Mouse (Mus musculus) limb, embryonic 10.5 days (tissue): Measurements from ENCODE around the gene Chmp4b. TPM values are rescaled to one million over a fixed set of nuclear protein-coding genes. Genes with fewer than 3 reads are reported as not detected.

ENCODE experiments used
- DNase-seq: peaks from one replicate; pipeline ENCODE4 v3.0.0-alpha.2; 2017; ENCODE audit warnings: low spot score
- H3K27ac ChIP-seq: fragments of 300-500 bp; sonication (generic); 2 replicates; pipeline ENCODE4 v1.5.1; 2016; ENCODE audit warnings: mild to moderate bottlenecking
- H3K27me3 ChIP-seq: fragments of 300-500 bp; sonication (generic); 2 replicates; pipeline ENCODE4 v1.6.1; 2016; ENCODE audit warnings: low read depth, mild to moderate bottlenecking; ENCODE audit not compliant: poor library complexity, severe bottlenecking
- H3K36me3 ChIP-seq: fragments of 300-500 bp; sonication (generic); 2 replicates; pipeline ENCODE4 v1.6.1; 2016; ENCODE audit warnings: mild to moderate bottlenecking, moderate library complexity
- H3K4me1 ChIP-seq: fragments of 300-500 bp; sonication (generic); 2 replicates; pipeline ENCODE4 v1.6.1; 2016
- H3K4me3 ChIP-seq: fragments of 300-500 bp; sonication (generic); 2 replicates; pipeline ENCODE4 v1.5.1; 2016; ENCODE audit warnings: mild to moderate bottlenecking, moderate library complexity
- H3K9me3 ChIP-seq: fragments of 300-500 bp; sonication (generic); replicated peaks from 2 replicates; pipeline ENCODE4 v1.6.1; 2016; ENCODE audit warnings: mild to moderate bottlenecking
- WGBS: fragments of 180-500 bp; shearing (Covaris S2); methylation state at CpG from one replicate; pipeline ENCODE4 v1.1.7; 2016; 5-methylcytosine and 5-hydroxymethylcytosine counted together
- polyA plus RNA-seq: library from polyadenylated mRNA; unstranded; fragments of >200 nt; fragmentation: Nextera tagmentation; extraction: Ambion mirVana; gene quantifications from 2 replicates; pipeline ENCODE4 v1.2.1, GENCODE M21; 2016

Gene Chmp4b
- polyA plus RNA-seq, 1 experiment from 2014 or later, result 14.6 TPM

DNA sequence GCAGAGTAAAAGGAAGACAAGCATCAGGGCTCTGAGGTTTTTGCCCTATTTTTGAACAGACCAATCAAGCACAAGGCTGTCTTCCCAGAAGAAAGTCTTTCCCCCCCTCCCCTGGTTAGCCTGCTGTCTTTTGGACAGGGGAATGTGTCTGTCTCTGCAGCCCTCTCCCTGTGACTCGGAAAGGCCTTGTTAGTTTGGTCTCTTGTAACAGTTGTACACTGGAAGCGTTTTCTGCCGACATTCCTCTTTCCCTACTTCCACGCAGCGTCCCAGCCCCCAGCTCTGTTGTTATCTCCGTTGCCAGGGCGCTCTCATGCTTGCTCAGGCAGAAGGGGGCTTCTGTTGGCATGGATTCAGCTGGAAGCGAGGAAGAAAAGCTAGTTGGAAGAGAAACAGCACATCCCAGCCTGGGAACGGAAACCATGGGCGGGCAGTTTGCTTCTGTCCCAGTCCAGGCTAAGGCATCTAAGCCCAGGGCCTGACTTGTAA lies 26.2 kb downstream of the Chmp4b start:
- H3K27ac ChIP-seq, result 0 out of 2 replicates have a peak overlapping the region, but pooled peaks have one; percentile 10

DNA sequence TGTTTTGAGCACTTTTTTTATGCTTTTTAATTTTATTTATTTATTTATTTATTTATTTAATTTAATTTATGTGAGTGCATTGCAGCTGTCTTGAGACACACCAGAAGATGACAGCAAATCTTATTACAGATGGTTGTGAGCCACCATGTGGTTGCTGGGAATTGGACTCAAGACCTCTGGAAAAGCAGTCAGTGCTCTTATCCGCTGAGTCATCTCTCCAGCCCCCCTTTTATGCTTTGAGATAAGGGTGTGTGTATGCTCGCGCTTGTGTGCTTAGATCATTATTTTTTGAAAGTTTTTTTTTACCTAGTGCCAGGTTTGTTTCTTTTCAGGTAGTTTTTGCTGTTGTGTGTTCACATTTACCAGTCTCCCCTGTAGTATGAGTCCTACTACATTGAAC lies 27.5 kb downstream of the Chmp4b start:
- Histone ChIP-seq H3K27ac (no peak overlapping the region), H3K4me3 (no peak overlapping the region), H3K4me1 (peaks cover 30% of the 10 kb centered on the region), H3K36me3 (peaks cover 14% of the 10 kb centered on the region), H3K27me3 (no peaks in the 10 kb centered on the region), H3K9me3 (no peaks in the 10 kb centered on the region)
- no peak for DNase-seq
- 97% methylated on average over 3 of the region's 3 CpGs for WGBS

More for the DNA sequence above, 26.2 kb downstream of the Chmp4b start:
- Histone ChIP-seq H3K27me3 (no peaks in the 10 kb centered on the region), H3K36me3 (peaks cover 17% of the 10 kb centered on the region), H3K4me3 (no peak overlapping the region), H3K4me1 (peaks cover 27% of the 10 kb centered on the region), H3K9me3 (no peaks in the 10 kb centered on the region)
- DNase-seq, result no peak
- WGBS, result 83% methylated on average over 10 of the region's 10 CpGs

DNA sequence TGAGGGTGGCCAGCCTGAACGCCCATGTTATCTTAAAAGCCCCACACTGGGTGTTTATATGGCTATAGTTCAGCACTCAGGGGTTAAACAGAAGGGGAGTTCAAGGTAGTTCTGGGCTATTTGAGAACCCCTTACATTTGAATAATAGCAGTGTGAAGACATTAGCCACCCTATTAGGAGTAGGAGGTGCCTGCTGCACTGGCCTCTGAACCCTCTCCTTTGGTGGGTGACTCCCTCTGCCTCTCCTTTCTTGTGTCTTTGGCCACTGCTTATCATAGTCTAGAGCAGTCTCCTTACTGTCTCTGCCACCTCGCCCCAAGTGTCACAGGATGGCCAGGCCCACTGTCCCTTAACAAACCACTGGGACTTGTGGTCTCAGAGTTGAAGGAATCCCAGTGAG lies 28.8 kb downstream of the Chmp4b start:
- Histone ChIP-seq H3K27me3 (no peaks in the 10 kb centered on the region), H3K36me3 (peaks cover 19% of the 10 kb centered on the region), H3K4me3 (no peak overlapping the region), H3K4me1 (peaks cover 30% of the 10 kb centered on the region), H3K9me3 (no peaks in the 10 kb centered on the region), H3K27ac (no peak overlapping the region)
- DNase-seq, result no peak
- WGBS, result 78% methylated on average over 2 of the region's 2 CpGs

DNA sequence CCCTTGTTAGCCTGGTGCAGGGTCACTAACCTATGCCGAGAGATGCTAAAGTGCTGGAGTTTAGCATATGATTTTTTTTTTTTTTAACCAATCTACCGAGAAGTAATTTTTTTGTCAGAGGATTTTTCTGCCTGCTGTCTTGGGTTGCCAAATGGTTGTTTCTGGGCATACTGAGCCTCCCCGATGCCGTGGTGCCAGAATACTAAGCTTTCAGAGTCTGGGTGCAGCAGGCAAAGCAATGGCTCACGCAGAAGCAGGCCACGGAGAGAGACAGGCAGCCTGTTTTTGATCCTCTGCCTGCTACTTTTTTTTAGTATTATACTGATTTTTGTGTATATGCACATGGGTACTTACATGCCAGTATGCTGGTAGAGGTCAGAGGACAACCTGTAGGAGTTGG lies 29.4 kb downstream of the Chmp4b start:
- no peak for DNase-seq
- WGBS, result 94% methylated on average over 6 of the region's 6 CpGs
- Histone ChIP-seq H3K27ac (no peak overlapping the region), H3K36me3 (peaks cover 15% of the 10 kb centered on the region), H3K4me3 (no peak overlapping the region), H3K4me1 (peaks cover 30% of the 10 kb centered on the region), H3K9me3 (no peaks in the 10 kb centered on the region), H3K27me3 (no peaks in the 10 kb centered on the region)

DNA sequence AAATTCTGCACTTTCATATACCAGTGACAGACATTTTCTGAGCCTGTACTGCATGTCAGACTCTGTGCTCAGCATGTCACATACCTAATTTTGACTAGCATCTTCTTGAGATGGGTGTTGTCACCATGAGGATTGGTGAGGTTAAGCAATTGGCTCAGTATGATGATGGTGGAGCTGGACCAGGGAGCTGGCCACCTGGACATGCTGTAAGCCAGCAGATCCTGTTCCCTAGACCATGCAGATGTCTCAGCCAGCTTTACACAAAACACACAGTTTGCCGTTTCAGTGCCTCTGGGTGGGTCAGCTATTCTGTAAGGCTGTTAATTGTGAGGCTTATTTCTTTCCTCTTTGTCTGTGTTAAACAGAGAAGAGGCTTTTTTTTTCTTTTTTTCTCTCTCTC lies 31.2 kb downstream of the Chmp4b start:
- Histone ChIP-seq H3K27me3 (no peaks in the 10 kb centered on the region), H3K4me3 (no peak overlapping the region), H3K36me3 (peaks cover 15% of the 10 kb centered on the region), H3K9me3 (no peaks in the 10 kb centered on the region), H3K27ac (no peak overlapping the region), H3K4me1 (peaks cover 19% of the 10 kb centered on the region)
- DNase-seq, result no peak
- WGBS, result 81% methylated on average over 1 of the region's 1 CpGs

DNA sequence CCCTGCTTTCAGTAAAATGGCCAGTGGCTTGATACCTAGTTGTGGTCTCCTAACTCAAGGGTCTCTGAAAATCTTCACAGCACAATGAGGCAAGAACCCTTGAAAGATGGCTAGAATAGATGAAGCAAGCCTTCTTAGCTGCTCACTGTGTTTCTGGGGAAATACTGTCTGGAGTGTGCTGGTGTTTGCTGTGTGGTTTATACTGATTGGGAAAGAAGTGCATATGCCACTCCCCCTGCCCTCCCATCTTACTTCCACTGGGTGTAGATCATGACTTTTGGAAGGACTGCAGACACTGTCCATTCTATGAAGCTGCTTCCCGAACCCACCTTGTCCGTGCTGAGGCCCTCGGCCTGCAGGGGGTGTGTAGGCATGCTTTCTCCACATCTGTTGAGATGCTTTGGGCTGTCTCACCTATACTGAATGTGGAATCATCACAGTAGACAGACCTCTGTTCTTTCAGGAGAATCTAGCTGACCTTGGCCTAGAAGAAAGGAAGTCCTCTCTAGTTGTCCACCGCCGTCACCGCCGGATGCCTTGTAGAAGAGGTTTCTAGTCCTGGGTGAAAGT lies 33.5 kb downstream of the Chmp4b start:
- H3K4me1 ChIP-seq, result peaks cover 17% of the 10 kb centered on the region
- no peak overlapping the region for H3K4me3 ChIP-seq
- no peak overlapping the region for H3K27ac ChIP-seq
- no peak for DNase-seq
- H3K27me3 ChIP-seq, result no peaks in the 10 kb centered on the region
- H3K9me3 ChIP-seq, result no peaks in the 10 kb centered on the region
- peaks cover 19% of the 10 kb centered on the region for H3K36me3 ChIP-seq
- 93% methylated on average over 7 of the region's 7 CpGs for WGBS

DNA sequence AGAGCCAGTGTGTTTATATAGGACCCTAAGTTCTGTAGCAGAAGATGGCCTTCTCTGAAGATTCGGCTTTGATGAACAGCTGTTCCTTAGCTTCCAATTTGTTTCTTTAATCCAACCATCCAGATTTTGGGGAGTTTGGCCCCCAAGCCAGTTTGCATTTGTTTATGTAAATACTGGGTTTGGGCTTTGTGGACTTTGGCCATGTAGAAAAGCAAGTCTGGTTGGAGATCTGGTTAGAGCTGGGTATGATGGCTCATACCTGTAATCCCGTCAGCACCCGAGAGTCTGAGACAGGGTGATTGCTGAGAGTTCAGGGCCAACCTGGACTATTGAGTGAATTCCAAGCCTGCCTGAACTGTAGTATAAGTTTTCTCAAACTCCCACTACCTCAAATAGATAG lies 34.3 kb downstream of the Chmp4b start:
- H3K36me3 ChIP-seq, result peaks cover 27% of the 10 kb centered on the region
- WGBS, result 86% methylated on average over 3 of the region's 3 CpGs
- H3K27me3 ChIP-seq, result no peaks in the 10 kb centered on the region
- peaks cover 15% of the 10 kb centered on the region for H3K4me1 ChIP-seq
- no peak overlapping the region for H3K4me3 ChIP-seq
- no peak overlapping the region for H3K27ac ChIP-seq
- no peak for DNase-seq
- H3K9me3 ChIP-seq, result no peaks in the 10 kb centered on the region

DNA sequence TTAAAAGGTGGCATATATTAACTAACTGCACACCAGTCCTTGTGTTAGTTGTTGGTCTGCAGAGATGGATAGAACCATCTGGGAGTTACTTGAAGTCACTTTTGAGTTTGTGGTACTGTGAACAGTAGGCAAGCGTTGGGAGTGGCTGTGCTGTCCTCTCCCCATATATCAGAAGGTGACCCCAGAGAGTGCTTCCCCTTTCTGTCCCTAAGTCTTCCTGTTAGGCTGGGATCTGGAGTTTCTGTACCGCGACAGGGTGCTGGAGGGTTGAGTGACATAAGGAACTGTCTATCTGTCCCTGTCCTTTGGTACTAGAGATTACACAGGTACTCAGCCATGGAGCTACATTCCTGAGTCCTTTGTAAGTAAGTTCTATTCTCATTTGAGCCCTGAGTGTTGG lies 35.3 kb downstream of the Chmp4b start:
- Histone ChIP-seq H3K4me1 (peaks cover 11% of the 10 kb centered on the region), H3K4me3 (no peak overlapping the region), H3K27ac (no peak overlapping the region), H3K36me3 (peaks cover 35% of the 10 kb centered on the region), H3K27me3 (no peaks in the 10 kb centered on the region), H3K9me3 (no peaks in the 10 kb centered on the region)
- 86% methylated on average over 3 of the region's 3 CpGs for WGBS
- DNase-seq, result no peak

DNA sequence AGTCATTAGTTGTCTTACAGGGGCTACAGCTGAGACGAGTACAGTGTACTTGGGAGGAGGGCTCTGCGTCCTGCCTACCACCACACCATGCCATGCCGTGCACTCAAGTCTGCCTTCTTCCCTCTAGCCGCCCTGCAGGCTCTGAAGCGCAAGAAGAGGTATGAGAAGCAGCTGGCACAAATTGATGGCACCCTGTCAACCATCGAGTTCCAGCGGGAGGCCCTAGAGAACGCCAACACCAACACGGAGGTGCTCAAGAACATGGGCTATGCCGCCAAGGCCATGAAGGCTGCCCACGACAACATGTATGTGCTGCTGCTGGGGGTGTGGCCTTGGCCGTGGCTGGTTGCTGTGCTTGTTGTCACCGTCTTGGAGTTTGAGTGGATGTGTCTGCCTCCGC lies 37.9 kb downstream of the Chmp4b start:
- 93% methylated on average over 14 of the region's 14 CpGs for WGBS
- Histone ChIP-seq H3K9me3 (no peaks in the 10 kb centered on the region), H3K36me3 (peaks cover 57% of the 10 kb centered on the region), H3K4me1 (0 out of 2 replicates have a peak, but pooled peaks cover 3% of the 10 kb centered on the region), H3K27me3 (no peaks in the 10 kb centered on the region), H3K27ac (no peak overlapping the region), H3K4me3 (no peak overlapping the region)
- no peak for DNase-seq

DNA sequence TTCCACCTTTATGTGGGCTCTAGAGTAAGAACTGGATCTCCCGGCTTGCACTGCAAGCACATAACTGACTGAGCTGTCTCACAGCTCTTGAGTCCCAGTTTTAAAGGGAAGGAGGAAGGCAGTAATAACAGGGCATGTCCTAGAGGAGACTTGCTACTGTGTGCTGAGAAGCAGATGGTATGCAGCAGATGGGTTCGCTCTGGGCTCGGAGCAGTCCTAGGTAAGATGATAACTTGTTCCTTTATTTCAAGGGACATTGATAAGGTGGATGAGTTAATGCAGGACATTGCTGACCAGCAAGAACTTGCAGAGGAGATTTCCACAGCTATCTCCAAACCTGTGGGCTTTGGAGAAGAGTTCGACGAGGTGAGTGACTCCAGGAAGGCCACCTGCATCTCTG lies 39.5 kb downstream of the Chmp4b start:
- WGBS, result 98% methylated on average over 5 of the region's 5 CpGs
- Histone ChIP-seq H3K4me1 (0 out of 2 replicates have a peak, but pooled peaks cover 3% of the 10 kb centered on the region), H3K36me3 (peaks cover 65% of the 10 kb centered on the region), H3K4me3 (no peak overlapping the region), H3K27me3 (no peaks in the 10 kb centered on the region), H3K9me3 (no peaks in the 10 kb centered on the region), H3K27ac (no peak overlapping the region)
- no peak for DNase-seq

DNA sequence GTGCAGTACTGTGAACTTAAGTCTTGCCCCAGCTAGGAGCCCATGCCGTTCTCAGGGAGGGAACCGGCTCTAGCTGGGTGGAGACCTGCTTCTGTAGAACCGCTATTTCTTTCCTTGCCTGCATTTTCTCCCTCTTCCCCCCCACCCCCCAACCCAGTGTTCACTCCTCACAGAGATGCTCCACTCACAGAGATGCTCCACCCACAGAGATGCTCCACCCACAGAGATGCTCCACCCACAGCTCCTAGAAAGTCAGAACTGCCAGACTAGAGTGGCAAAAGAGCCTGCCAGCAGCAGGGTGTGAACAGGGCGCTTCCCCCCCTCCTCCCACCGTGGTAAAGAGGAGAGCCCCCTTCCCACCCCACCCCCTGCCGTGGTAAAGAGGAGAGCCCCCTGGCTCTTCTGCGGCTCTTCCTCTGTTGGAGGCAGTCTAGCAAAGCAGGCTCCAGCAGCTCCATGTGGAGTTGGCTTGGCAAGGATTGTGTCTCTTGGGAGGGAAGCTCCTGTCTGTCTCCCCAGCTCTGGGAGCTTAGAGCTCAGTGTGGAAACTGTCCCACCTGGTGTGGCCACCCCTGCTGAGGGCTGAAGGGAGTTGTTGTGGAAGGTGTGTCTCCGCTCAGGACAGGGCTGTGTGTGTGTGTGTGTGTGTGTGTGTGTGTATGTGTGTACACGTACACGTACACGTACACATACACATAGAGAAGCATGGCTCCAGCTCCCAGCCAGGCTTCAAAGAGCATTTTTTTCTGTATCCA lies 41.9 kb downstream of the Chmp4b start:
- Histone ChIP-seq H3K27me3 (no peaks in the 10 kb centered on the region), H3K4me1 (peaks cover 6% of the 10 kb centered on the region; the same call in 1 of the 2 replicates), H3K36me3 (peaks cover 72% of the 10 kb centered on the region), H3K9me3 (no peaks in the 10 kb centered on the region), H3K4me3 (no peak overlapping the region), H3K27ac (no peak overlapping the region)
- DNase-seq, result no peak
- 73% methylated on average over 11 of the region's 11 CpGs for WGBS

DNA sequence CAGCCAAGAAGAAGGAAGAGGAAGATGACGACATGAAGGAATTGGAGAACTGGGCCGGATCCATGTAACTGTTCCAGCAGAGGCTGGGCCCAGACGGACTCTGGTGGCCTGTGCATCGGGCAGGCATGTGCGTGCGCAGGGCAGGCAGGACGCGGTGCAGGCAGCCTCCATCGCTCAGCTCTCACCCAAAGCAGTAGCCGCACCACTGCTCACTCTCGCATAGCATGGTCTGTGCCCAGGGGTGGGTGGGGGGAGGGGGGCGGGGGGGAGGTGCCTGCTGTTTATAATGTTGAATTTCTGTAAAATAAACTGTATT lies 42.4 kb downstream of the Chmp4b start:
- Histone ChIP-seq H3K36me3 (peaks cover 72% of the 10 kb centered on the region), H3K4me3 (no peak overlapping the region), H3K4me1 (peaks cover 6% of the 10 kb centered on the region; the same call in 1 of the 2 replicates), H3K27me3 (no peaks in the 10 kb centered on the region), H3K27ac (no peak overlapping the region), H3K9me3 (no peaks in the 10 kb centered on the region)
- WGBS, result 96% methylated on average over 12 of the region's 12 CpGs
- DNase-seq, result no peak

DNA sequence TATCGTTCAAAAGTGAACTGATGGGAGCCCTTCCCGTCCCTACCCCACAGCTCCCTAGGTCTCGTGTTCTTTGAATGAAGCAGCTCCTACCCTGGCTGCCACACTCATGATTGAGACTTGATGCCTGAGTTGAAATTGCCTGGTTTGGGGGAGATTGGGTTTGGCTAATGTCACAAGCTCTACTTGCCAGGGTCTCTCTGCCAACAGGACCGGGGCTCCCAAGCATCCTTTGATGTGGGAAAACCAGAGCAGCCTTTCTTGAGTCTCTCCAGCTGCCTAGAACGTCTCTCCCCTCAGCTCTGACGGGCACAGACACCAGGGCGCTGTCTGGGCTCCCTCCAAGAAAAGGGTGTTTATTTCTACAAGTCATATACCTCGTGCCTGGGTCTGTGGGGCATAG lies 44.2 kb downstream of the Chmp4b start:
- H3K9me3 ChIP-seq, result no peaks in the 10 kb centered on the region
- 73% methylated on average over 8 of the region's 8 CpGs for WGBS
- DNase-seq, result no peak
- peaks cover 60% of the 10 kb centered on the region for H3K36me3 ChIP-seq
- no peak overlapping the region for H3K4me3 ChIP-seq
- H3K27ac ChIP-seq, result no peak overlapping the region
- no peaks in the 10 kb centered on the region for H3K27me3 ChIP-seq
- H3K4me1 ChIP-seq, result peaks cover 6% of the 10 kb centered on the region; the same call in 1 of the 2 replicates
